Mouse (Mus musculus) cerebellum, adult 2 months (tissue): ENCODE results near the gene Pdhb. TPM values are rescaled to one million over a fixed set of nuclear protein-coding genes. Genes with fewer than 3 reads are reported as not detected.

Source experiments
- DNase-seq, 2 experiments: peaks; one replicate each; pipeline ENCODE4 v3.0.0; 2021
- H3K27ac ChIP-seq: fragments of 200-500 bp; 2 replicates; pipeline ENCODE4 v1.5.1; 2012; ENCODE audit warnings: low read length, control low read depth, inconsistent platforms; ENCODE audit not compliant: insufficient read depth
- H3K27me3 ChIP-seq: fragments of 200-500 bp; 2 replicates; pipeline ENCODE4 v1.6.1; 2012; ENCODE audit warnings: inconsistent platforms, mild to moderate bottlenecking, low read length, moderate library complexity; ENCODE audit not compliant: control insufficient read depth, insufficient read depth
- H3K4me1 ChIP-seq: fragments of 200-500 bp; 2 replicates; pipeline ENCODE4 v1.6.1; 2011; ENCODE audit warnings: low read length; ENCODE audit not compliant: control insufficient read depth, insufficient read depth
- H3K4me3 ChIP-seq: fragments of 200-500 bp; replicated peaks from 2 replicates; pipeline ENCODE3; 2011; ENCODE audit warnings: mild to moderate bottlenecking, low read depth, low read length, control low read depth; ENCODE audit not compliant: insufficient read depth
- CTCF ChIP-seq: fragments of 200-500 bp; IDR thresholded peaks from 2 replicates; pipeline ENCODE4 v1.5.1; 2011; ENCODE audit warnings: low read depth, mild to moderate bottlenecking, control low read depth, low read length, moderate library complexity, borderline replicate concordance; ENCODE audit not compliant: insufficient read depth
- POLR2A ChIP-seq: fragments of 200-500 bp; IDR thresholded peaks from 2 replicates; pipeline ENCODE4 v1.6.1; 2011; ENCODE audit warnings: low read length, control low read depth, borderline replicate concordance; ENCODE audit not compliant: insufficient read depth
- WGBS: fragments of 180-500 bp; shearing (Covaris S2); methylation state at CpG from one replicate; pipeline ENCODE4 v1.1.7; 2018; 5-methylcytosine and 5-hydroxymethylcytosine counted together
- polyA plus RNA-seq: library from polyadenylated mRNA; depleted of rRNA; stranded (reverse); fragments of >200 nt; gene quantifications from 2 replicates; pipeline ENCODE4 v1.2.3, GENCODE M21; 2012; rRNA removed

Pdhb gene
- polyA plus RNA-seq: 275 and 279 TPM in 2 replicates

DNA sequence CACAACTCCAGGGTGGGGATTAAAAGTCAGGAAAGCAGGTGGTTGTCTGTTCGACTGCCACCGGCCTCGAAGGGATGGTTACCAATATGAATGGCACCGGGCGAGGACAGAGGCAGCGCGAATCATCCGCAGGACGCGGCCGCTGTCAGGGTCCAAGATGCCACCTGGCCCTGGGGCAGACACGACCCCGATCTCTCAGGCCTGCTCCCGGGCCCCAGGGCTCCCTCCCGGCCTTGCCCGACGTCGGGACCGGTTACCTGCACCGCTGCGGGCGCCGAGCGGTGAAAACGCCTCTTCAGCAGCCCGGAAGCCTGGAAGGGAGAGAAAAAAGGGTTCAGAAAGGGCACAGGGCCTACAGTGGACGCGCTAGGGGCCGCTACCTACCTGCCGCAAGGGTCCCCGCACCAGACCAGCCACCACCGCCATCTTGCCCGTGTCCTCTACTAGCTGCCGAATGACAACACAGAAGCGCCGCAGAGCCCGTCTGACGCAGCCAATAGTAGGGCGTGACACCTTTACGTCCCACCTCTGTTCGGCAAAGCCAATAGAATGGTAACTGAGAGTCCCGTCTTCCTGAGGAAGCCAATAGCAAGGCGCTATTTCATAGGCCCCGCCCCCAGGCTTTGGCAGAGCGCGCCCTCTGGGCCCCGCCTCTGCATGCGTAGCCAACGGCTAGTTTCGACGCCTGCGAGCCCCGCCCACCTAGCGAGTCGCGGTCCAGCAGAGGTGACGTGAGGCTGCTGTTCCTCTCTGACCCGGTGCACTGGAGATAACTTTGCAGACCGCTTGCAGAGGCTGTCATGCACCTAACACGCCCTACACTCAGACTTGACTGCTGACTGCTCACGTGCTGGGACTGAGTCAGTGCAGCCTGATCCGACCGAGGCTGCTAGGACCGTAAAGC, at the start of gene Pdhb:
TSS of gene Pdhb (minus strand) at position 519 of the 904 bp plus-strand sequence.
- H3K27me3 ChIP-seq: no peaks in the 10 kb centered on the region
- TF ChIP-seq CTCF (no peak), POLR2A (peak; percentile 79)
- WGBS: under 1% methylated on average over 64 of the region's 64 CpGs

DNA sequence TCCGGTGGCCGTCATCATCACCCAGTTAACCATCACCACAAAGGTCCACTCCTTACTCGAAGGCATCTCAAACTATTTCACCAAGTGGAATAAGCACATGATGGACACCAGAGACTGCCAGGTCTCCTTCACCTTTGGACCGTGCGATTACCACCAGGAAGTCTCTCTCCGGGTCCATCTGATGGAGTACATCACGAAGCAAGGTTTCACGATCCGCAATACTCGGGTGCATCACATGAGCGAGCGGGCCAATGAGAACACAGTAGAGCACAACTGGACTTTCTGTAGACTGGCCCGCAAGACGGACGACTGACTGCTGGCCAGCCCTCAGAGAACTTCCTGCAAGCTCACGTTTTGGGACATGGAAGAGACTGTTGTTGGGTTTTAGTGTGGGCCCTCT, 49.7 kb upstream of the Pdhb start:
- Histone ChIP-seq H3K4me3 (no peak overlapping the region), H3K27me3 (no peaks in the 10 kb centered on the region), H3K4me1 (peaks cover 22% of the 10 kb centered on the region; the same call in 1 of the 2 replicates), H3K27ac (no peak overlapping the region)
- 95% methylated on average over 16 of the region's 16 CpGs for WGBS
- DNase-seq: no peak
- TF ChIP-seq POLR2A (no peak), CTCF (no peak)

More for the DNA sequence above, at the start of gene Pdhb:
- peaks cover 4% of the 10 kb centered on the region; the same call in 1 of the 2 replicates for H3K4me1 ChIP-seq
- peak within 1 kb of the TSS; percentile 89 for H3K27ac ChIP-seq
- peak; percentile 98 to 99 for DNase-seq
- peak within 1 kb of the TSS; percentile 87 for H3K4me3 ChIP-seq

DNA sequence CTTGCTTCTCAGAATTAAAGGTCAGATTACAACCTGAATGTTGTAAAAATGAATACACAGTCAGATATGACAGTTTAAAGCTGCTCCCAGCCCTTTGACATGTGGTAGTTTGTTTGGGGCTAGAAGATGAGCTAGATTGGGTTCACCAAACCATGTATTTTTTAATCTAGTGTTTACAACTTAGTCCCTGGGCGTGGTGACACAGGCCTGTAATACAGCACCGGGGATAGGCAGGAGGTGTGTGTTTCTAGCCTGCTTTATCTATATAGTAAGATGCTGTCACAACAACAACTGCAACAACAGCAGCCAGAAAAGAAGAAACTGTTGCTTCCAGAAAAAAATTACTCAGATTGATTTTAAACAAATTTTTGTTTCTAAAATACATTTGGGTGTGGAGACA, 48.1 kb upstream of the Pdhb start:
- TF ChIP-seq POLR2A: no peak
- TF ChIP-seq CTCF: no peak
- Histone ChIP-seq H3K4me3 (no peak overlapping the region), H3K27me3 (no peaks in the 10 kb centered on the region), H3K27ac (no peak overlapping the region), H3K4me1 (peaks cover 24% of the 10 kb centered on the region; the same call in 1 of the 2 replicates)
- WGBS: 96% methylated on average over 2 of the region's 2 CpGs
- no peak for DNase-seq

DNA sequence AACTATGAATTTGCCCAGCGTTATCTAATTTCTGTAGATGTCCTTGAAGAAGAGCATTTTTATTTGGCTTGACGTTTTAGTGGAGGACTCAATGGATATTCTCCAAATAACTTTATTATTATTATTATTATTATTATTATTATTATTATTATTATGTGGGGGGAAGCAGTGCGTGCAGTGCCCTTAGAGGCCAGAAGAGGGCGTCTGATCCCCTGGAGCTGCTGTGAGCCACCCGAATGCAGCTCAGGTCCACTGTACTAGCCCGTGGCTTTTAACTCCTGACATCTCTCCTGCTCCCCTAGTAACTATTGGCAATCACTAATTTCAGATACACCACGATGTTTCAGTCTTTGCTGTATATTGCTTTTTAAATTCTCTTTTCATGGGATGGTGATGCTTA, 47.5 kb upstream of the Pdhb start:
- WGBS: 55% methylated on average over 7 of the region's 7 CpGs
- H3K4me1 ChIP-seq: peaks cover 24% of the 10 kb centered on the region; the same call in 1 of the 2 replicates
- H3K27ac ChIP-seq: no peak overlapping the region
- TF ChIP-seq POLR2A (no peak), CTCF (peak; percentile 48)
- DNase-seq: peak; percentile 25 to 45
- no peaks in the 10 kb centered on the region for H3K27me3 ChIP-seq
- H3K4me3 ChIP-seq: no peak overlapping the region

DNA sequence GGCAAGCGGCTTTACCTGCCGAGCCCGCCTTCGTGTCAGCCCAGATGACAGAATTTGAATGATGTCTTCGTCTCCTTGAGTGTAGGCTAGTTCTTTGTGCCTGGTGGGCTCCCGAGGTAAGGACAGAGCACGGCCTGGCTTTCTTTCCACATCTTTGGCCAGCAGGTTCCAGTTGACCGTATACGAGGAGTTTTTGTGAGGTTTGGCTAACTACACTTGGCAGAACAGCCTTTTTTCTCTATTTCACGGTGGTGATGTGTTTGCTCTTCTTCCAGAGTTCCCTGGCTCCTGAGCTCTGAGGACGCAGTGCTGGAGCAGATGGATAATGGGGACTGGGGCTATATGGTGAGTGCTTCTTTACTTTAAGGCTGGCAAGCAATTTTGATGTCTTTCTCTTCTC, 47.1 kb upstream of the Pdhb start:
- TF ChIP-seq CTCF (no peak), POLR2A (no peak)
- peak overlapping the region; percentile 78 for H3K27ac ChIP-seq
- H3K4me1 ChIP-seq: peaks cover 24% of the 10 kb centered on the region; the same call in 1 of the 2 replicates
- H3K4me3 ChIP-seq: peak overlapping the region; percentile 18
- WGBS: 24% methylated on average over 11 of the region's 11 CpGs
- peak in 1 of 2 experiments; percentile 35 for DNase-seq
- no peaks in the 10 kb centered on the region for H3K27me3 ChIP-seq

DNA sequence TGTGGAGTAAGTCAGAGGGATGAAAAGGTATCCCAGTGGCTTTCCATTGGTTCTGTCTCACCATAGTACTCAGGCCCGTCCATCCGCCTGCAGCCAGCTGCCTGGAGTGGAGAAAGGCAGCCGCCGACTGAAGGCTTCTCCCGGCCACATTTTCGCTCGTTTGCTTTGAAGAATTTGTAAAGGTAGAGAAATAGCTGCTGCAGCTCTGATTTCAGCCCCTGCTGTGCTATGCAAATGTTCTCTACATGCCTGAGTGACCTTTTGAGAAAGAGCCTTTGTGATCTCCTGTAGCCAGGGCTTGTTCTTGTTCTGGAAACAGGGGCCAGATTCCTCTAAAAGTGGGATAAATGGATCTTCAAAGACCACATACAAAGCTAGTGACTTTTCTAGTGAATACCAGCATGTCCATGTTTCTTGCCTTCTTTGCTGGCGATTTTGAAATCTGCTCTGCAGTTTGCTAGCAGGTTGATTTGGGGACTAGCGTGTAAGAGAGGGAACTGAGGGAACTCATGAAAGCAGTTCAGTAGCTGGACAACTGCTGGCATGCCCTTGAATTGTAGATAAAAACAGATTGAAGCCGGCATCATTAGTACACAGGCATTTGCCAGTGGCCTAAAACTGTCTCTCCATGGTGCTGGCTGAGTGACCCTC, 46.0 kb upstream of the Pdhb start:
- H3K4me3 ChIP-seq: peak overlapping the region; percentile 38
- TF ChIP-seq POLR2A: no peak
- TF ChIP-seq CTCF: no peak
- DNase-seq: peak; percentile 70 to 82
- peak overlapping the region; percentile 96 for H3K27ac ChIP-seq
- WGBS: 5% methylated on average over 10 of the region's 10 CpGs
- no peaks in the 10 kb centered on the region for H3K27me3 ChIP-seq
- H3K4me1 ChIP-seq: peaks cover 24% of the 10 kb centered on the region; the same call in 1 of the 2 replicates

DNA sequence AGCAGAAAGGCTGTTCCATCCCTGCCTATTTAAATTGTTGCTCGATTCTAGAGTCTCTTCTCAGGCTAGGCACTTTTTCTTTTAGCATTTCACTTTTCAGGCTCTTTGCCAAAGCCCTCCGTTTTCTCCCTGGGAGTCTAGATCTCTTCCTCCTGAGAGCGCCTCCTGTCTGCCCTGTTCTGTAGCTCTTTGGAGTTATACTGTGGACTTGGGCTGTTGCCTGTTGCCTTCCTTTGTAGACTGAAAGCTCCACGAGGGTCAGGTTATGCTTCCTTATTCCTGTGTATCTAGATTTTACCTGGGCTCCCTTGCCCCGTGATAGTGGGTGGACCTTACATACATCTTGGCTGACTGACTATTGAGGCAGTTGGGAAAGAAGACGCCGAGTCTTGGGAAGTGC, 45.4 kb upstream of the Pdhb start:
- WGBS: 24% methylated on average over 7 of the region's 7 CpGs
- Histone ChIP-seq H3K4me3 (peak overlapping the region; percentile 38), H3K27ac (peak overlapping the region; percentile 96; the same call in 1 of the 2 replicates), H3K27me3 (no peaks in the 10 kb centered on the region), H3K4me1 (peaks cover 24% of the 10 kb centered on the region; the same call in 1 of the 2 replicates)
- DNase-seq: peak; percentile 38 to 48
- TF ChIP-seq CTCF (no peak), POLR2A (no peak)

DNA sequence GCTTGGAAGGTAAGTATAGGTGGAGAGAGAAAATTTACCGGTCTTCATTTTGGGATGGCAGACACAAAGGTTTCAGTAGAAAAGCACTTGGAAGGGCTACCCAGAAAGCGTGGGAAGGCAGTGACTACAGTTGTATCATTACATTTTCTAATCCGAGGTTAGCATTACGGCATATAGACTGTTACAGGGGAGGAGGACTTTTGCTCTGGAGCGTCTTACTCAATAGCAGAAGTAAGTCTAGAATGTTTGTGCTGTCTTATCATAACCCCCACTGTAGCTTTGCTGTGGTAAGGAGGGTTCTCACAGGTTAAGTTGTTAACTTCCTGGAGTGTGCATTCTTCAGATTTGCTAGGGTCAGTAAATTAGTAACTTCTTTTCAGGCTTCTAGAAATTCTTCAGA, 43.3 kb upstream of the Pdhb start:
- Histone ChIP-seq H3K4me1 (peaks cover 24% of the 10 kb centered on the region; the same call in 1 of the 2 replicates), H3K4me3 (peak overlapping the region; percentile 13), H3K27me3 (no peaks in the 10 kb centered on the region), H3K27ac (no peak overlapping the region)
- WGBS: 65% methylated on average over 5 of the region's 5 CpGs
- TF ChIP-seq POLR2A (no peak), CTCF (no peak)
- DNase-seq: no peak
